Mouse (Mus musculus) liver, embryonic 15.5 days (tissue): Measurements from ENCODE around the gene Mta3. TPM values are rescaled to one million over a fixed set of nuclear protein-coding genes. Genes with fewer than 3 reads are reported as not detected.

Experiments used
- ATAC-seq: fragments of 200-750 bp; cut with Nextera tagmentation; 2 replicates; pipeline ENCODE4 v1.8.0; 2017; ENCODE audit warnings: moderate number of reproducible peaks, mild to moderate bottlenecking, moderate library complexity; ENCODE audit not compliant: insufficient read depth
- H3K27ac ChIP-seq: fragments of 300-500 bp; sonication (generic); replicated peaks from 2 replicates; pipeline ENCODE4 v1.5.1; 2015; ENCODE audit warnings: mild to moderate bottlenecking, inconsistent platforms
- H3K27me3 ChIP-seq: fragments of 300-500 bp; sonication (generic); 2 replicates; pipeline ENCODE4 v1.6.1; 2015; ENCODE audit warnings: mild to moderate bottlenecking, inconsistent platforms
- H3K36me3 ChIP-seq: fragments of 300-500 bp; sonication (generic); replicated peaks from 2 replicates; pipeline ENCODE4 v1.6.1; 2015; ENCODE audit warnings: moderate library complexity, mild to moderate bottlenecking, inconsistent platforms
- H3K4me1 ChIP-seq: fragments of 300-500 bp; sonication (generic); replicated peaks from 2 replicates; pipeline ENCODE4 v1.6.1; 2015; ENCODE audit warnings: inconsistent platforms
- H3K4me2 ChIP-seq: fragments of 300-500 bp; sonication (generic); 2 replicates; pipeline ENCODE4 v1.6.1; 2015; ENCODE audit warnings: moderate library complexity, mild to moderate bottlenecking, inconsistent platforms
- H3K4me3 ChIP-seq: fragments of 300-500 bp; sonication (generic); replicated peaks from 2 replicates; pipeline ENCODE4 v1.5.1; 2015; ENCODE audit warnings: mild to moderate bottlenecking, inconsistent platforms
- H3K9ac ChIP-seq: fragments of 300-500 bp; sonication (generic); 2 replicates; pipeline ENCODE4 v1.6.1; 2015; ENCODE audit warnings: moderate library complexity, mild to moderate bottlenecking, inconsistent platforms
- H3K9me3 ChIP-seq: fragments of 300-500 bp; sonication (generic); replicated peaks from 2 replicates; pipeline ENCODE4 v1.6.1; 2016; ENCODE audit warnings: inconsistent platforms
- WGBS: fragments of 180-500 bp; shearing (Covaris S2); methylation state at CpG from one replicate; pipeline ENCODE4 v1.1.7; 2015; ENCODE audit warnings: mixed read lengths; ENCODE audit not compliant: insufficient replicate concordance; 5-methylcytosine and 5-hydroxymethylcytosine counted together
- polyA plus RNA-seq: library from polyadenylated mRNA; unstranded; fragments of >200 nt; fragmentation: Nextera tagmentation; extraction: Ambion mirVana; gene quantifications from 2 replicates; pipeline ENCODE4 v1.2.1, GENCODE M21; 2015

Gene Mta3
- polyA plus RNA-seq, 1 experiment from 2014 or later: 36.9 TPM

- WGBS: 83% methylated on average over 6 of the region's 6 CpGs
- H3K9me3 ChIP-seq: no peaks in the 10 kb centered on the region
- no peak overlapping the region for H3K4me2 ChIP-seq
- no peak overlapping the region for H3K9ac ChIP-seq
- peaks cover 13% of the 10 kb centered on the region for H3K4me1 ChIP-seq
- H3K27ac ChIP-seq: no peak overlapping the region; the same call in 1 of the 2 replicates
- no peak overlapping the region for H3K4me3 ChIP-seq
- ATAC-seq: no peak
- peaks cover 63% of the 10 kb centered on the region for H3K36me3 ChIP-seq
- H3K27me3 ChIP-seq: no peaks in the 10 kb centered on the region
Observed at GRCm38 (mm10) chr17:83786418-83786817, 80.5 kb downstream of the Mta3 start.

- no peak overlapping the region for H3K27ac ChIP-seq
- H3K27me3 ChIP-seq: no peaks in the 10 kb centered on the region
- WGBS: 60% methylated on average over 5 of the region's 5 CpGs
Observed at GRCm38 (mm10) chr17:83790158-83790557, 84.2 kb downstream of the Mta3 start.

GRCm38 (mm10) chr17:83792388-83792787, 86.4 kb downstream of the Mta3 start:
- Histone ChIP-seq H3K4me2 (no peak overlapping the region), H3K4me3 (no peak overlapping the region), H3K9me3 (no peaks in the 10 kb centered on the region), H3K36me3 (peaks cover 53% of the 10 kb centered on the region), H3K4me1 (peaks cover 2% of the 10 kb centered on the region; the same call in 1 of the 2 replicates), H3K9ac (no peak overlapping the region), H3K27me3 (no peaks in the 10 kb centered on the region), H3K27ac (no peak overlapping the region)
- ATAC-seq: no peak
- 90% methylated on average over 23 of the region's 23 CpGs for WGBS

More at GRCm38 (mm10) chr17:83790158-83790557, 84.2 kb downstream of the Mta3 start:
- Histone ChIP-seq H3K9me3 (no peaks in the 10 kb centered on the region), H3K4me3 (no peak overlapping the region), H3K4me2 (no peak overlapping the region), H3K36me3 (peaks cover 63% of the 10 kb centered on the region), H3K4me1 (peaks cover 13% of the 10 kb centered on the region), H3K9ac (no peak overlapping the region)
- ATAC-seq: no peak

- Histone ChIP-seq H3K9me3 (no peaks in the 10 kb centered on the region), H3K4me2 (no peak overlapping the region), H3K4me3 (no peak overlapping the region), H3K27me3 (no peaks in the 10 kb centered on the region), H3K27ac (no peak overlapping the region), H3K36me3 (peaks cover 42% of the 10 kb centered on the region), H3K4me1 (no peaks in the 10 kb centered on the region; the same call in 1 of the 2 replicates), H3K9ac (no peak overlapping the region)
- ATAC-seq: no peak
- WGBS: 88% methylated on average over 17 of the region's 17 CpGs
Observed at GRCm38 (mm10) chr17:83795121-83795520, 89.2 kb downstream of the Mta3 start.

GRCm38 (mm10) chr17:83799506-83800050, 93.6 kb downstream of the Mta3 start:
- 89% methylated on average over 11 of the region's 11 CpGs for WGBS
- Histone ChIP-seq H3K9me3 (no peaks in the 10 kb centered on the region), H3K27me3 (no peaks in the 10 kb centered on the region), H3K4me2 (no peak overlapping the region), H3K9ac (no peak overlapping the region), H3K4me1 (no peaks in the 10 kb centered on the region), H3K4me3 (no peak overlapping the region), H3K36me3 (peaks cover 40% of the 10 kb centered on the region), H3K27ac (no peak overlapping the region)
- no peak for ATAC-seq

GRCm38 (mm10) chr17:83803987-83804386, 98.0 kb downstream of the Mta3 start:
- Histone ChIP-seq H3K9ac (no peak overlapping the region), H3K27me3 (no peaks in the 10 kb centered on the region), H3K36me3 (peaks cover 60% of the 10 kb centered on the region), H3K4me2 (no peak overlapping the region), H3K4me3 (no peak overlapping the region), H3K9me3 (no peaks in the 10 kb centered on the region), H3K27ac (no peak overlapping the region), H3K4me1 (peaks cover 24% of the 10 kb centered on the region)
- 81% methylated on average over 9 of the region's 9 CpGs for WGBS
- ATAC-seq: no peak

- Histone ChIP-seq H3K9me3 (no peaks in the 10 kb centered on the region), H3K9ac (no peak overlapping the region), H3K36me3 (peaks cover 66% of the 10 kb centered on the region), H3K27ac (no peak overlapping the region), H3K4me3 (no peak overlapping the region), H3K27me3 (no peaks in the 10 kb centered on the region), H3K4me2 (no peak overlapping the region), H3K4me1 (peaks cover 35% of the 10 kb centered on the region)
- ATAC-seq: no peak
- 90% methylated on average over 9 of the region's 9 CpGs for WGBS
Observed at GRCm38 (mm10) chr17:83805078-83805477, 99.1 kb downstream of the Mta3 start.

GRCm38 (mm10) chr17:83807345-83807744, 101.4 kb downstream of the Mta3 start:
- no peak overlapping the region for H3K9ac ChIP-seq
- H3K36me3 ChIP-seq: peaks cover 66% of the 10 kb centered on the region
- H3K9me3 ChIP-seq: no peaks in the 10 kb centered on the region
- no peak overlapping the region for H3K4me3 ChIP-seq
- H3K27me3 ChIP-seq: no peaks in the 10 kb centered on the region
- 0 out of 2 replicates have a peak overlapping the region, but pooled peaks have one; percentile 41 for H3K27ac ChIP-seq
- no peak overlapping the region for H3K4me2 ChIP-seq
- peaks cover 53% of the 10 kb centered on the region for H3K4me1 ChIP-seq
- WGBS: 17% methylated on average over 7 of the region's 7 CpGs
- no peak for ATAC-seq

GRCm38 (mm10) chr17:83807778-83808398, 101.9 kb downstream of the Mta3 start:
- no peak for ATAC-seq
- peaks cover 66% of the 10 kb centered on the region for H3K36me3 ChIP-seq
- WGBS: 59% methylated on average over 11 of the region's 11 CpGs
- H3K27me3 ChIP-seq: no peaks in the 10 kb centered on the region
- 0 out of 2 replicates have a peak overlapping the region, but pooled peaks have one; percentile 61 for H3K4me2 ChIP-seq
- no peak overlapping the region for H3K9ac ChIP-seq
- no peaks in the 10 kb centered on the region for H3K9me3 ChIP-seq
- no peak overlapping the region for H3K4me3 ChIP-seq
- H3K27ac ChIP-seq: peak overlapping the region; percentile 82
- H3K4me1 ChIP-seq: peaks cover 58% of the 10 kb centered on the region

- Histone ChIP-seq H3K4me2 (peak overlapping the region; percentile 61), H3K27me3 (no peaks in the 10 kb centered on the region), H3K9ac (peak overlapping the region; percentile 39; the same call in 1 of the 2 replicates), H3K9me3 (no peaks in the 10 kb centered on the region), H3K27ac (peak overlapping the region; percentile 82), H3K4me1 (peaks cover 63% of the 10 kb centered on the region), H3K36me3 (peaks cover 63% of the 10 kb centered on the region), H3K4me3 (0 out of 2 replicates have a peak overlapping the region, but pooled peaks have one; percentile 11)
- 68% methylated on average over 12 of the region's 12 CpGs for WGBS
- ATAC-seq: no peak
Observed at GRCm38 (mm10) chr17:83808476-83809098, 102.6 kb downstream of the Mta3 start.

GRCm38 (mm10) chr17:83809197-83809829, 103.3 kb downstream of the Mta3 start:
- Histone ChIP-seq H3K9ac (peak overlapping the region; percentile 39; the same call in 1 of the 2 replicates), H3K36me3 (peaks cover 57% of the 10 kb centered on the region), H3K27ac (peak overlapping the region; percentile 82), H3K4me2 (peak overlapping the region; percentile 61), H3K4me3 (peak overlapping the region; percentile 11), H3K9me3 (no peaks in the 10 kb centered on the region), H3K27me3 (no peaks in the 10 kb centered on the region), H3K4me1 (peaks cover 65% of the 10 kb centered on the region)
- ATAC-seq: peak; percentile 93
- 37% methylated on average over 17 of the region's 17 CpGs for WGBS
